Comparison of ENCODE assay signal across 14 mouse cellular contexts in the genomic region with DNA sequence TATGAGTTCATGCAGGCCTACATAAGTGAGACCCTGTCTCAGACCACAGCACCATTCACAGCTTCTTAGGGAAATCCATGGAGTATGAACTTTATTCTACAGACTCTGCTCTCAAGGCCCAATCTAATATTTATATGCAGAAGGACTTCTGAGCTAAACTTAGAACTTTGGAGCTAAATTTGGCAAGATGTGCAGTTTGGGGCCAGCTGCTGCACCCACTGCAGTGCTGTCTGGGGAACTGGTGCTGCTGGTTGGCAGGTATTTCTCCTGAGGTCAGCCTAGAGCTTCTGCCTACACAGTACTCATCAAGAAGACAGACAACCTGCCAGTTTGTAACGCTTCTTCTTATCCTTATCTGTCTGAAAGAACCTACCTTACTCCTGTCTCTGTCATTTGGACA. TPM values are rescaled to one million over a fixed set of nuclear protein-coding genes. Genes with fewer than 3 reads are reported as not detected.
A peak's percentile ranks its signal among the peaks of the same experiment; 100 is the strongest.
DNase-seq lines count a peak whose midpoint lies in the region; ATAC-seq lines count a peak whose summit lies in the region.
"Had no signal": no experiment of that assay in that cellular context is flagged by ENCODE, and none has a peak within 500 bp of the region (broad histone marks: within the 10 kb centered on the region; RNA-seq: fewer than 3 reads in every experiment).

No protein-coding gene starts in this region.

- H3K4me1 ChIP-seq in kidney, embryonic 16.5 days (ENCODE audit: insufficient read depth, low read length): peaks cover 11% of the 10 kb centered on the region
- peaks cover 19% of the 10 kb centered on the region for H3K4me1 ChIP-seq in heart, embryonic 16.5 days (ENCODE audit: control insufficient read depth, insufficient read depth, low read length)

- whole genome bisulfite sequencing in kidney, embryonic 16.5 days: 91% methylated on average over 1 of the region's 1 CpGs
- WGBS in heart, embryonic 16.5 days: 56% methylated on average over 1 of the region's 1 CpGs

- intact Hi-C loops in left cerebral cortex, postnatal 36 days (cut with DNase I): no loop called here

- H3K9ac ChIP-seq in kidney, embryonic 16.5 days (replicated peaks; ENCODE audit: low read length): no peak overlapping the region
- H3K9ac ChIP-seq in heart, embryonic 16.5 days (ENCODE audit: low read length): peak overlapping the region; percentile 26
- H3K9ac ChIP-seq: liver, embryonic 13.5 days had no signal

- peak overlapping the region; percentile 56; the same call in 1 of the 2 replicates for H3K27ac ChIP-seq in kidney, embryonic 16.5 days (ENCODE audit: low read length)
- H3K27ac ChIP-seq in heart, embryonic 16.5 days (ENCODE audit: low read length): peak overlapping the region; percentile 83
- H3K27ac ChIP-seq: hindbrain, postnatal 0 days; liver, embryonic 13.5 days had no signal

- no peak for DNase-seq in kidney, postnatal 25 days
- peak; percentile 21 for DNase-seq in A20 (ENCODE audit: low read depth, low spot score)
- DNase-seq in brain, adult 2 months (ENCODE audit: low read depth, low spot score): peak; percentile 50
- no peak for DNase-seq in left cerebral cortex, postnatal 36 days (ENCODE audit: low spot score in 2 of 2)
- no peak for DNase-seq in frontal cortex, postnatal 14 days (ENCODE audit: low spot score in 2 of 2)
- DNase-seq: liver, embryonic 13.5 days; midbrain, embryonic 14.5 days; spleen, adult 18-20 months; thymus, postnatal 14 days had no signal

- no peaks in the 10 kb centered on the region for H3K27me3 ChIP-seq in kidney, embryonic 16.5 days (ENCODE audit: insufficient read depth, low read length)
- H3K27me3 ChIP-seq in heart, embryonic 16.5 days (ENCODE audit: control insufficient read depth, insufficient read depth, low read length): no peaks in the 10 kb centered on the region
- H3K27me3 ChIP-seq: liver, embryonic 13.5 days had no signal

- no peak for ATAC-seq in kidney, embryonic 16.5 days (ENCODE audit: low FRiP score, low TSS enrichment)
- ATAC-seq in heart, embryonic 16.5 days (replicated peaks; ENCODE audit: extremely low read depth, insufficient read depth, low FRiP score): no peak
- no peak for ATAC-seq in granulocyte monocyte progenitor cell, adult 5-6 weeks (replicated peaks; ENCODE audit: poor library complexity, severe bottlenecking)
- ATAC-seq: hindbrain, postnatal 0 days had no signal

- H3K9me3 ChIP-seq in kidney, embryonic 16.5 days (ENCODE audit: low read length): no peaks in the 10 kb centered on the region
- no peaks in the 10 kb centered on the region for H3K9me3 ChIP-seq in heart, embryonic 16.5 days (replicated peaks; ENCODE audit: control insufficient read depth, low read length)
- H3K9me3 ChIP-seq: liver, embryonic 13.5 days had no signal

- H3K4me3 ChIP-seq in kidney, embryonic 16.5 days (ENCODE audit: low read length): no peak overlapping the region
- H3K4me3 ChIP-seq in heart, embryonic 16.5 days (ENCODE audit: low read length): no peak overlapping the region
- H3K4me3 ChIP-seq: liver, embryonic 13.5 days had no signal

- H3K4me2 ChIP-seq in kidney, embryonic 16.5 days (replicated peaks; ENCODE audit: low read depth, low read length): no peak overlapping the region
- peak overlapping the region; percentile 15; the same call in 1 of the 2 replicates for H3K4me2 ChIP-seq in heart, embryonic 16.5 days (ENCODE audit: low read depth, low read length)
- H3K4me2 ChIP-seq: liver, embryonic 13.5 days had no signal

- no peaks in the 10 kb centered on the region for H3K36me3 ChIP-seq in kidney, embryonic 16.5 days (ENCODE audit: insufficient read depth, low read length)
- H3K36me3 ChIP-seq in heart, embryonic 16.5 days (ENCODE audit: control insufficient read depth, insufficient read depth): no peaks in the 10 kb centered on the region
- H3K36me3 ChIP-seq: liver, embryonic 13.5 days had no signal

RNA-seq across cellular contexts. Expression of a gene that starts 47.0 kb away (rescaled TPM):
- 28.1 and 29.0 TPM in 2 replicates for polyA plus RNA-seq in kidney, embryonic 16.5 days (2015; fragmentation: Nextera tagmentation; extraction: Ambion mirVana)
- polyA plus RNA-seq in heart, embryonic 16.5 days (2015; fragmentation: Nextera tagmentation; extraction: Ambion mirVana): 22.6 and 29.9 TPM in 2 replicates
- total RNA-seq in granulocyte monocyte progenitor cell, adult 5-6 weeks (2014; fragmentation: Nextera tagmentation): 50.6 and 56.7 TPM in 2 replicates
- total RNA-seq in granulocyte monocyte progenitor cell, adult 5-6 weeks (2017): 25.1 and 44.5 TPM in 2 replicates
- 100 to 1,000 TPM; 348 to 365 TPM for total RNA-seq in left cerebral cortex, postnatal 36 days (2021)

RNA-seq across cellular contexts. Expression of a gene that starts 56.9 kb away (rescaled TPM):
- 0.09 and 0.24 TPM in 2 replicates for polyA plus RNA-seq in kidney, embryonic 16.5 days (2015; fragmentation: Nextera tagmentation; extraction: Ambion mirVana)
- polyA plus RNA-seq in heart, embryonic 16.5 days (2015; fragmentation: Nextera tagmentation; extraction: Ambion mirVana): not detected in 2 replicates
- total RNA-seq in granulocyte monocyte progenitor cell, adult 5-6 weeks (2014; fragmentation: Nextera tagmentation): not detected in 2 replicates
- total RNA-seq in granulocyte monocyte progenitor cell, adult 5-6 weeks (2017): not detected in 2 replicates
- total RNA-seq in left cerebral cortex, postnatal 36 days (2021): not detected
- total RNA-seq: hindbrain, postnatal 0 days; layer of hippocampus, adult 18-20 months had no signal
- polyA plus RNA-seq: hindbrain, postnatal 0 days; midbrain, embryonic 14.5 days had no signal

Comparison
In these comparisons a context has a peak if more than half of its experiments do, and no peak if none do; other contexts are left out.
1. DNase-seq: peak in A20 (single experiment) and brain, adult 2 months (single experiment); none in kidney, postnatal 25 days (0 of 2), left cerebral cortex, postnatal 36 days (0 of 2) and frontal cortex, postnatal 14 days (0 of 2).
2. RNA of a gene that starts 47.0 kb away (total RNA-seq): 348 to 365 TPM in left cerebral cortex, postnatal 36 days; 25.1 to 56.7 TPM in granulocyte monocyte progenitor cell, adult 5-6 weeks; every median in the first group is over 4 times any median in the second.